Mouse (Mus musculus) testis, adult 2 months (tissue): ENCODE measurements at regions not wholly inside any gene's neighbourhood (a gene's known extent, or its start where the extent isn't known, plus 50 kb on each side); places are given as distances from the start of the nearest gene placed in this dataset.

Source experiments
- H3K27ac ChIP-seq: fragments of 200-500 bp; 2 replicates; pipeline ENCODE4 v1.5.1; 2012; ENCODE audit warnings: low read depth, low read length; ENCODE audit not compliant: control insufficient read depth, insufficient read depth
- H3K27me3 ChIP-seq: fragments of 200-500 bp; 2 replicates; pipeline ENCODE4 v1.6.1; 2012; ENCODE audit warnings: mild to moderate bottlenecking, low read length, moderate library complexity; ENCODE audit not compliant: control insufficient read depth, insufficient read depth
- H3K36me3 ChIP-seq: fragments of 200-500 bp; 2 replicates; pipeline ENCODE4 v1.6.1; 2012; ENCODE audit warnings: mild to moderate bottlenecking, low read length; ENCODE audit not compliant: control insufficient read depth, insufficient read depth
- H3K4me1 ChIP-seq: fragments of 200-500 bp; 2 replicates; pipeline ENCODE4 v1.6.1; 2012; ENCODE audit warnings: low read length; ENCODE audit not compliant: control insufficient read depth, insufficient read depth
- H3K4me3 ChIP-seq: fragments of 200-500 bp; 2 replicates; pipeline ENCODE4 v1.5.1; 2012; ENCODE audit warnings: low read depth, mild to moderate bottlenecking, low read length, moderate library complexity, mixed read lengths; ENCODE audit not compliant: control insufficient read depth
- CTCF ChIP-seq: fragments of 200-500 bp; IDR thresholded peaks from 2 replicates; pipeline ENCODE4 v1.5.1; 2012; ENCODE audit warnings: low read depth, mild to moderate bottlenecking, inconsistent platforms, low read length, moderate library complexity; ENCODE audit not compliant: control insufficient read depth, insufficient read depth, insufficient replicate concordance
- POLR2A ChIP-seq: fragments of 200-500 bp; IDR thresholded peaks from 2 replicates; pipeline ENCODE4 v1.6.1; 2012; ENCODE audit warnings: low read depth, mild to moderate bottlenecking, inconsistent platforms, low read length, moderate library complexity; ENCODE audit not compliant: control insufficient read depth

DNA sequence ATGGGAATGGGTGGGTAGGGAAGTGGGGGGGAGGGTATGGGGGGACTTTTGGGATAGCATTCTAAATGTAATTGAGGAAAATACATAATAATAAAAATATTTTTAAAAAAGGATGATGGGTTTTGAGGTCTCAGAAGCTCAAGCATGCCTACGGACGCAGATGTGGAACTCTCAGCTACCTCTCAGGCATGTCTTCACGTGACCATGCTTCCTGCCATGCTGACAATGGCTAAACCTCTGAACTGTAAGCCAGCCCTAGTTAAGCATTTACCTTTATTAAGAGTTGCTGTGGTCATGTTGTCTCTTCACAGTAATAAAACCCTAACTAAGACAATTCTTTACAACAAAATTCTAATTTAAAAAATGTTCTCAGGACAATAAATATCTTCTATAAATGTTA, 80.0 kb downstream of the Tex36 start:
- Histone ChIP-seq H3K36me3 (no peaks in the 10 kb centered on the region), H3K4me1 (no peaks in the 10 kb centered on the region), H3K4me3 (no peak overlapping the region), H3K27ac (no peak overlapping the region), H3K27me3 (no peaks in the 10 kb centered on the region)
- TF ChIP-seq CTCF: no peak
- no peak for TF ChIP-seq POLR2A

DNA sequence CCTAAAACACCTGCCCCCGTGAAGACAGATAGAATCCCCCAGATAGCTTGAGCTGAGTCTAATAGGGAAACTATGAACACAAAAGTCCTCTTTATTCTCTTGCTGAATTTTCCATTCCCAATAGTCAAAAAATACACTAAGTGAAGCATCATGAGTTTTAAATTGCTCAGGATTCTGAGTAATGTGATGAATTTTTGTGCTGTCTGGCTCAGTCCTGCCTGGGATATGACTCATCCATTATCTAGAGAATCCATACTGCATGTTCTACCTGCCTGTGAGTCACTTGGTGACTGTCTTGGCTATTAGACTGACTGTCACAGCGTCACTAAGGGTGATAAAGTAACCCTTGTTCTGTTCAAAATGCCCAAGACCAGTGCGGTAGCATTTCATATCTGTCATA, 83.0 kb downstream of the Tex36 start:
- Histone ChIP-seq H3K27ac (no peak overlapping the region), H3K4me3 (no peak overlapping the region), H3K4me1 (no peaks in the 10 kb centered on the region), H3K27me3 (no peaks in the 10 kb centered on the region), H3K36me3 (no peaks in the 10 kb centered on the region)
- TF ChIP-seq CTCF (no peak), POLR2A (no peak)

DNA sequence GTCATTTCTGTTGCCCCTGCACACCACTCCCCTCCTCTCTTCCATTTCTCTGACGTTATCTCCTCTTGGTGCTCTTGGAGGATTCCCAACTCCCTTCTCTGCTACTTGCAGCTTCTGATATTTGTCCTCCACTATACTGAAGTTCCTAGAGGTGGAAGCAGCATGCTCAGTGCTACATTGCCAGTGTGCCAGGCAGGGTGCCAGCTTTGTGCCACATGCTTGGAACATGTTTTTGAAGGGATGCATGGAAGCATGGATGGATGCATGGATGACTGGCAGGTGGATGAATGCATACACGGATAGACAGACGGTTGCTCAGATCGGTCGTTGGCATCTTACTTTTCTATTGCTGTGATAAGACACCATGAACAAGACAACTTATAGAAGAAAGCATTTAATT, 84.4 kb downstream of the Tex36 start:
- TF ChIP-seq POLR2A (no peak), CTCF (no peak)
- no peak overlapping the region for H3K27ac ChIP-seq
- H3K36me3 ChIP-seq: no peaks in the 10 kb centered on the region
- no peak overlapping the region for H3K4me3 ChIP-seq
- no peaks in the 10 kb centered on the region for H3K4me1 ChIP-seq
- H3K27me3 ChIP-seq: no peaks in the 10 kb centered on the region

DNA sequence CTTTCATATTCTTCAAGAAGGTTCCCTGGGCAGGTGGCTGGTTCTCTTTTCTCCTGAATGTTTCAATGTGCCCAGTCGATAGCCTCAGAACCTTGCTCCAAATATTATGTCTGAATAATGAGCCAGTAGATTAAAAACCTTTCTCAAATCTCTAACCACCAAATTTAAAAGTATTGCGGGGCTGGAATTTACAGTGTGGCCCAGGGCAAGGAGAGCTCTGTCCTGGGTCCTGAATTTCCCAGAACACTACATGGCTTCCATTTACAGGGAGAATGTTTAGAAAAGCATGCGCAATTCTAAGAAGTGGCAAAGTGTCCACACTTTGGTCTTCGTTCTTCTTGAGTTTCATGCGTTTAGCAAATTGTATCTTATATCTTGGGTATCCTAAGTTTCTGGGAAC, 91.0 kb downstream of the Tex36 start:
- Histone ChIP-seq H3K36me3 (no peaks in the 10 kb centered on the region), H3K4me1 (no peaks in the 10 kb centered on the region), H3K4me3 (no peak overlapping the region), H3K27me3 (no peaks in the 10 kb centered on the region), H3K27ac (no peak overlapping the region)
- no peak for TF ChIP-seq POLR2A
- no peak for TF ChIP-seq CTCF

DNA sequence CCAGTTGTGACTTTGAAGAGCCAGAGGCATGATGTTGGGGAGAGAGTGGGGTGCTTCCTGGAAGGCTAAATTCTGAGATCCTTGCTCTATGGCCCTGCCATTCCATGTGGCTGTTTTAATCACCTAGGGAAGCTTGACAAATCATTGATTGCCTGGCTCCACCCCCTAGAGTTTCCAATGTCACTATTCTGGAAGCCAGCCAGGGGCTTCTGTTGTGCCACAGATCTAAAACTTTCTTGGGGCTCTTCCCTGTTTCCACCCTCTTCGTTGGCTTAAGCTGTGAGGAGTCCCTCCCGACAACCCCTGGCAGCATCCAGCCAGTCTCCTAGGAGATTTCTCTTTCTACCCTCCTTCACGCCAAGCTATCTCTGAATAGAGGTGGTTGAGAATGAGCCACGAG, 92.5 kb downstream of the Tex36 start:
- Histone ChIP-seq H3K27ac (no peak overlapping the region), H3K4me1 (no peaks in the 10 kb centered on the region), H3K4me3 (no peak overlapping the region), H3K36me3 (no peaks in the 10 kb centered on the region), H3K27me3 (no peaks in the 10 kb centered on the region)
- no peak for TF ChIP-seq CTCF

DNA sequence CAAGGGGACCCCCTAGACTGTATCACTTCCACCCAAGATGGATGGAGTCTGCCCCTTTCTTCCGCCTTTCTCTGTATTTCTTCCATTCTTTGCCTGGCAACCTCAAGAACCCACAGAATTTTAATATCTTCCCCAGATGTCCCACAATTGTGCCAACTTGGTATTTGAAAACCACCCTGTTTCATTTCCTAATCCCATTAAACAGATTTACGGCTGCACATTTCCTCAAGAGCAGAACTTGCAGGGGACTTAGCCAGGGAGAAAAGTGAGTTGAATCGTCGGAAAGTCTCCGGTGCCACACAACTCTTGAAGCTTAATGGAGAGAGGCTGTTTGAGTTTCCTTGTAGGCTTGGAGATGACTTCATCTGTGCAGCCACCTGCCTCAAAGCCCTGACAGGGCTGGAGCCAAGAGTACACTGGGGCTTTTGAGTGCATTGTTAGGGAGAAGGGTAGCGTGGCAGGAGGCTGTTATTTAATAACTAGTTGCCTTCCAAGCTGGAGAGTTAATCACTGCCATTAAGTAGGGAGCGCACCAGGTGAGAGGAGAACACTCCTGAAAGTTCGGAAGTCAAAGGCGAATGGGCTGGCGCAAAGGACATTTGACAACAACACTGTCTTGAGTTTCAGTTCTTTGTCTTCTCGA, 93.5 kb downstream of the Tex36 start:
- Histone ChIP-seq H3K27ac (no peak overlapping the region), H3K36me3 (no peaks in the 10 kb centered on the region), H3K27me3 (no peaks in the 10 kb centered on the region), H3K4me1 (no peaks in the 10 kb centered on the region), H3K4me3 (no peak overlapping the region)
- TF ChIP-seq POLR2A (no peak), CTCF (no peak)

DNA sequence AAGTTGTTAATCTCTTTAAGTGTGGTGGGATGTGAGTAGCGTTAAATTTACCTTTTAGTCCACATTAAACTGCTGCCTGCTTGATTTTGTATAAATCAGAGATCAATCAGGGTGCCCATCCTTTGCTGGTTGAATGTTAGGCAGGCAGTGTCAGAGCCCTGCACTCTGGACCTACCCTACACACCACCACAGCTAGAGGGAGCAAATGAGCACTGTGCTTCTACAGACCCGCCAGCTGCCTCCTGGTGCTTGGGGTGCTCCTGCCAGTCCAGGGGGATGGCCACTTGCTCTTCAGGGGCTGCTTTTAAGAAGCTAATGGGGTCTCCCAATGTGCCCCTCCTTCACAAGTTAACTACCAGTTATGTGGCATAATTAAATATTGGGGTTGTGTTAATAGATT, 96.3 kb downstream of the Tex36 start:
- H3K27ac ChIP-seq: no peak overlapping the region
- no peak overlapping the region for H3K4me3 ChIP-seq
- no peaks in the 10 kb centered on the region for H3K4me1 ChIP-seq
- TF ChIP-seq POLR2A (no peak), CTCF (0 out of 2 replicates have a peak, but pooled peaks have one; percentile 10)
- H3K36me3 ChIP-seq: no peaks in the 10 kb centered on the region
- no peaks in the 10 kb centered on the region for H3K27me3 ChIP-seq

DNA sequence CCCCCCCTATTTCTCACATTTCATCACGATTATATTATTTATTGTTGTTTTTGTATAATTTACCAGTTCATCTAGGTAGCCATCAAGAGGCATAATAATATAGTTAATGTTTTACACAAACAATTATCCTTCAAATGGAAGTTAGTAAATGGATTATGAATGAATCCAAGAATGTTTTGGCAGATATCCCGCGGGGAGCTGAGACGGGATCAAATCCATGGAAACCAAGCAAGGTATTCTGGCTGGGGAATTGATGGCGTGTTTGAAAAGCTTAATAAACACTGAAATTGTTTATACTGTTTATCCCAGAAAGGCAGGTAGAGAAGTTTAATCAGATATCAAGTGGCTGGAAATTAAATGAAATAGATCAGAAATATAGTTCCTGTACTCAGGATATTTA, 98.0 kb downstream of the Tex36 start:
- Histone ChIP-seq H3K27me3 (no peaks in the 10 kb centered on the region), H3K36me3 (no peaks in the 10 kb centered on the region), H3K4me3 (no peak overlapping the region), H3K4me1 (no peaks in the 10 kb centered on the region), H3K27ac (no peak overlapping the region)
- no peak for TF ChIP-seq POLR2A
- no peak for TF ChIP-seq CTCF
